Mouse (Mus musculus) kidney, embryonic 15.5 days (tissue): ENCODE results near the gene Mfap1a. TPM values are rescaled to one million over a fixed set of nuclear protein-coding genes. Genes with fewer than 3 reads are reported as not detected.
"Not testable (repeated sequence)": the region's sequence is repeated elsewhere in the genome, so short reads cannot be mapped to it uniquely, and the experiment has no call there.

Source experiments
- ATAC-seq: fragments of 200-750 bp; cut with Nextera tagmentation; replicated peaks from 2 replicates; pipeline ENCODE4 v1.8.0; 2017; ENCODE audit warnings: moderate TSS enrichment; ENCODE audit not compliant: low FRiP score
- H3K27ac ChIP-seq: fragments of 300-500 bp; sonication (generic); 2 replicates; pipeline ENCODE4 v1.5.1; 2015; ENCODE audit warnings: mild to moderate bottlenecking, inconsistent platforms
- H3K27me3 ChIP-seq: fragments of 300-500 bp; sonication (generic); 2 replicates; pipeline ENCODE4 v1.6.1; 2015; ENCODE audit warnings: inconsistent platforms
- H3K36me3 ChIP-seq: fragments of 300-500 bp; sonication (generic); 2 replicates; pipeline ENCODE4 v1.6.1; 2015; ENCODE audit warnings: inconsistent platforms
- H3K4me1 ChIP-seq: fragments of 300-500 bp; sonication (generic); 2 replicates; pipeline ENCODE4 v1.6.1; 2015; ENCODE audit warnings: inconsistent platforms
- H3K4me2 ChIP-seq: fragments of 300-500 bp; sonication (generic); 2 replicates; pipeline ENCODE4 v1.6.1; 2015; ENCODE audit warnings: moderate library complexity, mild to moderate bottlenecking, inconsistent platforms
- H3K4me3 ChIP-seq: fragments of 300-500 bp; sonication (generic); replicated peaks from 2 replicates; pipeline ENCODE4 v1.5.1; 2015; ENCODE audit warnings: mild to moderate bottlenecking, inconsistent platforms
- H3K9ac ChIP-seq: fragments of 300-500 bp; sonication (generic); 2 replicates; pipeline ENCODE4 v1.6.1; 2015; ENCODE audit warnings: mild to moderate bottlenecking, inconsistent platforms
- H3K9me3 ChIP-seq: fragments of 300-500 bp; sonication (generic); replicated peaks from 2 replicates; pipeline ENCODE4 v1.6.1; 2016; ENCODE audit warnings: inconsistent platforms
- WGBS: fragments of 180-500 bp; shearing (Covaris S2); methylation state at CpG from one replicate; pipeline ENCODE4 v1.1.7; 2015; ENCODE audit warnings: mixed read lengths; 5-methylcytosine and 5-hydroxymethylcytosine counted together
- polyA plus RNA-seq: library from polyadenylated mRNA; unstranded; fragments of >200 nt; fragmentation: Nextera tagmentation; extraction: Ambion mirVana; gene quantifications from 2 replicates; pipeline ENCODE4 v1.2.1, GENCODE M21; 2015

Gene Mfap1a
- 28.2 and 29.4 TPM in 2 replicates for polyA plus RNA-seq

GRCm38 (mm10) chr2:121505942-121506882, at the start of gene Mfap1a, which contains the start of gene Wdr76:
Mfap1a (minus strand) TSS chr2:121506665.
Wdr76 (plus strand) TSS chr2:121506723.
- H3K27ac ChIP-seq: peak within 1 kb of the TSS; percentile 74
- H3K9ac ChIP-seq: peak within 1 kb of the TSS; percentile 69
- 4% methylated on average over 40 of the region's 42 CpGs for WGBS
- peak; percentile 92 for ATAC-seq
- not testable (repeated sequence) for H3K9me3 ChIP-seq, H3K27me3 ChIP-seq
- peak within 1 kb of the TSS; percentile 67 for H3K4me3 ChIP-seq
- H3K4me2 ChIP-seq: peak within 1 kb of the TSS; percentile 67
- peaks cover 23% of the 10 kb centered on the region for H3K4me1 ChIP-seq
- peaks cover 15% of the 10 kb centered on the region for H3K36me3 ChIP-seq

DNA sequence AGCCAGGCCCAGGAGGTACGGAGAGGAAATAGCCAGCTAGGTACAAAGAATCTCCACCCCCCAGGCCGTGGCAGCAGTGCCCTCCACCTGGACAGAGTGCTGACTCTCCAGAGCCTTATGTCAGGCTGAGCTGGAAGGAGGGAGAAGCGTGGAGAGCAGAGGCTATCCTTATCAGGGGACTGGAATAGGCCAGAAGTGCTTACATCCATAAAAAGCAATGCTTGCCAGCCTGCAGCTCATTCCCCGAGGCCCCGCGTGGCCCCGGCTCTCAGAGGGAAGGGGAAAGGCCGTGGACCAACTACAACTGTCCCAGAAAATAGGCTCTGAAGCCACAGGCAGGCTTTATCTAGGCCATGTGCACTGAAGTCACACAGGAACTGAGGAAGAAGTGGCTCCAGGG, 44.8 kb upstream of the Mfap1a start:
- Histone ChIP-seq H3K9me3 (no peaks in the 10 kb centered on the region), H3K4me1 (no peaks in the 10 kb centered on the region), H3K27me3 (no peaks in the 10 kb centered on the region), H3K4me2 (no peak overlapping the region), H3K27ac (no peak overlapping the region), H3K4me3 (no peak overlapping the region), H3K36me3 (peaks cover 13% of the 10 kb centered on the region; the same call in 1 of the 2 replicates), H3K9ac (no peak overlapping the region)
- 77% methylated on average over 8 of the region's 8 CpGs for WGBS
- no peak for ATAC-seq

GRCm38 (mm10) chr2:121549630-121550029, 43.2 kb upstream of the Mfap1a start:
- H3K4me1 ChIP-seq: no peaks in the 10 kb centered on the region
- WGBS: 92% methylated on average over 6 of the region's 6 CpGs
- no peak for ATAC-seq

GRCm38 (mm10) chr2:121544829-121545228, 38.4 kb upstream of the Mfap1a start:
- Histone ChIP-seq H3K27me3 (no peaks in the 10 kb centered on the region), H3K4me2 (no peak overlapping the region), H3K27ac (no peak overlapping the region), H3K36me3 (peaks cover 56% of the 10 kb centered on the region), H3K4me1 (no peaks in the 10 kb centered on the region), H3K4me3 (no peak overlapping the region), H3K9me3 (no peaks in the 10 kb centered on the region), H3K9ac (no peak overlapping the region)
- 94% methylated on average over 3 of the region's 3 CpGs for WGBS
- ATAC-seq: no peak

More at GRCm38 (mm10) chr2:121549630-121550029, 43.2 kb upstream of the Mfap1a start:
- H3K27ac ChIP-seq: no peak overlapping the region
- H3K4me3 ChIP-seq: no peak overlapping the region
- no peaks in the 10 kb centered on the region for H3K27me3 ChIP-seq
- no peak overlapping the region for H3K9ac ChIP-seq
- H3K9me3 ChIP-seq: no peaks in the 10 kb centered on the region
- H3K4me2 ChIP-seq: no peak overlapping the region
- H3K36me3 ChIP-seq: peaks cover 25% of the 10 kb centered on the region; the same call in 1 of the 2 replicates

DNA sequence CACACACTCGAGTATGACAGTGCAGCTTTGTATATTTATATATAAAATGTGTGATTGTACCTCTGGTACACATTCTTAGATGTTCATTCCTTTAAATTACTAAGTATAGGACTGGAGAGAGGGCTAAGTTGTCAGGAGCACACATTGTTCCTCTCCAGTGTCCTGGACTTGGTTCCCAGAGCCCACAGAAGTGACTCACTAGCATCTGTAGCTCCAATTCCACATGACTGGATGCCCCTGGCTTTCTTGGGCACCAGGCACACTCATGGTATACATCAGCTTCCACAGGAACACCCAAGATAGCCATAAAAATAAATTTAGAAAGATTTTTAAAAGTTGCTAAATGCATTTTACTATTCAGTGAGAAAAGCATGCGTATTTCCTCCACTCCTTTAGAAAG, 18.6 kb upstream of the Mfap1a start:
- ATAC-seq: no peak
- peaks cover 50% of the 10 kb centered on the region for H3K36me3 ChIP-seq
- WGBS: 95% methylated on average over 2 of the region's 2 CpGs
- no peak overlapping the region for H3K4me3 ChIP-seq
- no peak overlapping the region for H3K4me2 ChIP-seq
- no peak overlapping the region for H3K9ac ChIP-seq
- no peaks in the 10 kb centered on the region for H3K27me3 ChIP-seq
- H3K9me3 ChIP-seq: no peaks in the 10 kb centered on the region
- H3K27ac ChIP-seq: no peak overlapping the region
- no peaks in the 10 kb centered on the region for H3K4me1 ChIP-seq

DNA sequence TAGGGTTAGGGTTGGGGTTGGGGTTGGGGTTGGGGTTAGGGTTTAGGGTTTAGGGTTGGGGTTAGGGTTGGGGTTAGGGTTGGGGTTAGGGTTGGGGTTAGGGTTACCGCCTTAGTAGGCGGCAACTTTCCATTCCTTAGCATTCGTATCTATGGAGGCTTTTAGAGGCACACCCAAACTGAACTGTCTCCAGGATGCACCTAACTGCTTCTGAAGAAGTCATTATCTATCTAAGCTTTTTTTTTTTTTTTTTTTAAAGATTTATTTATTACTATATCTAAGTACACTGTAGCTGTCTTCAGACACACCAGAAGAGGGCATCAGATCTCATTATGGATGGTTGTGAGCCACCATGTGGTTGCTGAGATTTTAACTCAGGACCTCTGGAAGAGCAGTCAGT, 16.4 kb upstream of the Mfap1a start:
- not testable (repeated sequence) for ATAC-seq, H3K4me3 ChIP-seq, H3K27me3 ChIP-seq, H3K4me2 ChIP-seq, H3K4me1 ChIP-seq, H3K9ac ChIP-seq, H3K27ac ChIP-seq, H3K9me3 ChIP-seq
- peaks cover 62% of the 10 kb centered on the region for H3K36me3 ChIP-seq
- 96% methylated on average over 3 of the region's 3 CpGs for WGBS

DNA sequence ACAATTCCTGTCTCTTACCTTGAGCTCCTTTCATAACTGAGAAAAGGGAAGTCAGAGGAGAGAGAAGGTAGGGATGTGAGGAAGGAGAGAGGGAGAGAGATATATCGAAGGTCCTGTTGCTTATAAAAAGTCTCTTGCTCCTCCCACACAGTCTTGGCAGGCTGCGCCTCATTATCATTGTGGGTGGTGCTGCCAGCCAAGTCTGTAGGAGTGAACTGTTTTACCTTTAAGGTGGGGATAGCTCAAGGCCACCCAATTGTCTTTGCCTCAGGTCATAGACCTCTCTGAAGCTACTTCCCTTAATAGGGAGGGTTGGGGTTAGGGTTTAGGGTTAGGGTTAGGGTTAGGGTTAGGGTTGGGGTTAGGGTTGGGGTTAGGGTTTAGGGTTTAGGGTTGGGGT, 15.5 kb upstream of the Mfap1a start:
- Histone ChIP-seq H3K36me3 (peaks cover 67% of the 10 kb centered on the region), H3K9me3 (no peaks in the 10 kb centered on the region), H3K27ac (no peak overlapping the region), H3K9ac (no peak overlapping the region), H3K4me1 (no peaks in the 10 kb centered on the region), H3K4me3 (no peak overlapping the region), H3K4me2 (no peak overlapping the region), H3K27me3 (no peaks in the 10 kb centered on the region)
- 88% methylated on average over 2 of the region's 2 CpGs for WGBS
- no peak for ATAC-seq

DNA sequence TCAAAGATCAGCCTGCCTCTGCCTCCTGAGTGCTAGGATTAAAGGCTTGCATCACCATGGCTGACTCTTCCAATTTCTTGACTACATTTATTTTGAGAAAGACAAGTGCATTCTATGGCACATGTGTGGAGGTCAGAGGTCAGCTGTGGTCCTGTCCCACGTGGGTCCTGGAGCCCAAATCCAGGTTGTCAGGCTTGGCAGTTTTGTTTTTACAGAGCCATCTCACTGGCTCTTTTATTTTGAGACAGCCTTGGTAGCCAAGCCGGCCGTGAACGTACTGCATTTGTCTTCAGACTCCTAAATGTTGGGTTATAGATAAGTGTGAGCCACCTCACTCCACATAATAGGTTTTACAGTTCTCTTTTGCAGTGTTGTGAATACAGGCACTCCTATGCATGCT, 12.2 kb upstream of the Mfap1a start:
- not testable (repeated sequence) for H3K4me1 ChIP-seq, H3K4me3 ChIP-seq, H3K4me2 ChIP-seq, H3K27ac ChIP-seq, H3K9me3 ChIP-seq, H3K27me3 ChIP-seq, ATAC-seq, H3K9ac ChIP-seq
- peaks cover 64% of the 10 kb centered on the region for H3K36me3 ChIP-seq
- WGBS: 88% methylated on average over 4 of the region's 4 CpGs

- Histone ChIP-seq H3K4me2 (no peak overlapping the region), H3K27me3 (no peaks in the 10 kb centered on the region), H3K4me1 (no peaks in the 10 kb centered on the region), H3K27ac (no peak overlapping the region), H3K36me3 (peaks cover 64% of the 10 kb centered on the region), H3K4me3 (no peak overlapping the region), H3K9me3 (no peaks in the 10 kb centered on the region), H3K9ac (no peak overlapping the region)
- WGBS: 95% methylated on average over 5 of the region's 5 CpGs
- no peak for ATAC-seq
These were observed 11.6 kb upstream of the Mfap1a start for GRCm38 (mm10) chr2:121518106-121518505.

DNA sequence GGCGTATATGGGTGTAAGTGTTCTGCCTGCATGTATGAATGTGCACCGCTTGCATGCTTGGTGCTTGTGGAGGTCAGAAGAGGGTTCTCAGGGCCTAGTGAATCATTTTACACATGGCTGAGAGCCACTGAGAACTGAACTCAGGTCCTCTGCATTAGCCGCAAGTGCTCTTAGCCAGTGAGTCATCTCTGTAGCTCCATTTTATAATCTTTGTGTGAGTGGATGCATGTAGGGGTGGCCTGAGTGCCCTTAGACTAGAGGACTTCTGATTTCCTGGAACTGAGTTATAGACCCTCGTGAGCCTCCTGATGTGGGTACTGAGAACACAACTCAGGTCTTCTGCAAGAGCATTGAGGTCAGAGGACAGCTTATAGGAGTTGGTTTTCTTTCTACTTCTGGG, 7.7 kb upstream of the Mfap1a start:
- no peak overlapping the region for H3K9ac ChIP-seq
- H3K4me1 ChIP-seq: peaks cover 6% of the 10 kb centered on the region
- no peaks in the 10 kb centered on the region for H3K9me3 ChIP-seq
- no peak for ATAC-seq
- WGBS: 94% methylated on average over 4 of the region's 4 CpGs
- no peak overlapping the region for H3K27ac ChIP-seq
- peaks cover 68% of the 10 kb centered on the region for H3K36me3 ChIP-seq
- no peak overlapping the region for H3K4me3 ChIP-seq
- no peak overlapping the region for H3K4me2 ChIP-seq
- H3K27me3 ChIP-seq: no peaks in the 10 kb centered on the region

DNA sequence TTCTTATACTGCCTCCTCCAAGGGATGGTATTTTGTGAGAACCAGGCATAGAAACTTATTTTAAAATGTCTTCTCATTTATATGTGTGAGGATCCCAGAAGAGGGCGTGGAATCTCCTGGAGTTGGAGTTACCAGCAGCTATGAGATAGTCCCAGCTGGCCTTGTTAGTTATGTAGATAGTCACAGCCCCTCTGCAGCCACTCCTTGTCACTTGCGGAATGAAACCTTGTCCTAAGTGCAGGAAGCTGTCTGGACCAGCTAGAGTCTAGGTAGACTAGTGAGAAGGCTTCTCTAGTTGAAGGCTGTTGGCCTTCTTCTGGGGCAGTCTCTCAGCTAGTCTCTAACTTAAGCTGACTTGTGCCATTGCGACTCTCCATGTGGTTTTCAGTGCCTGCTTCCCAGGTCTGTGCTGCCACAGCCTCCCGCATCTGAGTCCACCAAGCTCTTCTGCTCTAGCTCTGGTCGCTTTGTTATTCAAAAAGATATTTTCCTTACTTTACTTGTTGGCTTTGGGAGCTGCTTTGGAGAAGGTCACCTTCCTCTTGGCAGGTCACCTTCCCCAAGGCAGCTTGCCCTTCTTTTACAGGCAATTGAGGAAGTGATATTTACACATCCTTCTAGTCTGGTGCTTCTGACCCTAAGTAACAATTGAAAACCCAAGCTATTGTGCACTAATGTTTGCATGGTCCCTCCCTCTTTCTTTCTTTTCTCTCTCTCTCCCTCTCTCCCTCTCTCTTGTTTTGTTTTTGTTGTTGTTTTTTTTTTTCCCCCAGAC, 6.7 kb upstream of the Mfap1a start:
- H3K4me2 ChIP-seq, H3K4me3 ChIP-seq, H3K9ac ChIP-seq, H3K27ac ChIP-seq, ATAC-seq, H3K27me3 ChIP-seq, H3K9me3 ChIP-seq: not testable (repeated sequence)
- Histone ChIP-seq H3K36me3 (peaks cover 58% of the 10 kb centered on the region), H3K4me1 (peaks cover 15% of the 10 kb centered on the region)
- 93% methylated on average over 5 of the region's 5 CpGs for WGBS

- Histone ChIP-seq H3K27ac (no peak overlapping the region), H3K4me2 (no peak overlapping the region), H3K9ac (no peak overlapping the region), H3K27me3 (no peaks in the 10 kb centered on the region), H3K4me1 (peaks cover 23% of the 10 kb centered on the region), H3K4me3 (no peak overlapping the region), H3K36me3 (peaks cover 43% of the 10 kb centered on the region), H3K9me3 (no peaks in the 10 kb centered on the region)
- ATAC-seq: no peak
- WGBS: 95% methylated on average over 8 of the region's 8 CpGs
These were observed 4.9 kb upstream of the Mfap1a start for GRCm38 (mm10) chr2:121511401-121511800.
